Mouse (Mus musculus) neural tube, embryonic 10.5 days (tissue): ENCODE data around the gene Hspa4l.

Source experiments
- DNase-seq: peaks from one replicate; pipeline ENCODE4 v3.0.0-alpha.2; 2017; ENCODE audit warnings: low spot score; ENCODE audit errors: extremely low spot score

The Hspa4l gene

DNA sequence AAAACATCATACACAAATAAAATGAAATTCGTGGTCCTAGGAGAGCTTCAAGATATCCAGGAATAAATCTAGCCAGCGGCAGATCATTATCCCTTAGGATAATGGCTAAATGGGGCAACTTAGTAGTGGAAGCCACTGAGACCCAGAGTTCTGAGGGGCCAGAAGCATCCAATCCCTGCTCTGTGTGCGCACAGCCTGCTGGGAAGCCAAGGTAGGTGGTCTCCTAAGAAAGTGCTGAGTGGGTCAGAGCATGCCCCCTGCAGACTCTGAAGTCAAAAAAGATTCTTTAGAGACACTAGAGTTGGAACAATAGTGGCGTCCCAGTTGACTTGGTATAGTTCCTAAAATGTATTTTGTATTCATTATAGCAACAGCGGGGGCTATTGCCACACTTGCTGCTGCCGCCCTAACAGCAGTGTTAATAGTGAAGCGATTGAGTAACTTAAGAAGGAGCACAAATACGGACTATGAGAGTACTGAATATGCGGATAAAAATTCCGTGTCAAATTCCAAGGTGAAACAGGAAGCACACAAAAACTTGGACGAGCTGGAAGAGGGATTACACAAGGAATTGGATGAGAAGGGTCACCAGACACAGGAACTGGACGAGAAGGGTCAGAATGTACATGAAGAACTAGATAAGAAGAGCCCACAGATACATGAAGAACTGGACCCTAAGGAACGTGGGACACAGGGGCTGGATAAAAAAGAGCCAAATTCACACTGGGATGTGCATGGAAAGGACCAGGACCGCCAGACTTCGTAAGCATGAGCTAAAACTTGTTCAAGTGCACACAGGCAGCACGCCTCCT, at the start of gene Hspa4l:
Hspa4l (plus strand) TSS at position 472 of the 812 bp plus-strand sequence.
- peak; percentile 22 for DNase-seq

DNA sequence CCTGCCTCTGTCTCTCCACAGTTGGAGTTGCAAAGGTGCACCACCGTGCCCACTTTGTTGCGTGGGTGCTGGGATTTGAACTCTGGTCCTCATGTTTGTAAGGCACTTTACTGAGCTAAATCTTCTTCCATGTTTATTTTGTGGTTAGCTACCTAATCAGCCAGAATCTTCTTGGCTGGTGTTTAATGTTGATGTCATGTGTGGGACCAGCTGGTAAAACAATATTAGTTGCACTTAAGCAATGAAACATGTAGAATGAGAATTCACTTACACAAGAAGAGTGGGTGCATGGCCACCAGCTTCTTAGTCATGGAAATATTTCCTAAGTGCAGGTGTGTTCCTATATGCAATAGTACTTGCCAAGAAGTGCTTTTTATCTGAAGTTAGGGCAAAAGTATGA, 49.1 kb upstream of the Hspa4l start:
- DNase-seq, result no peak

DNA sequence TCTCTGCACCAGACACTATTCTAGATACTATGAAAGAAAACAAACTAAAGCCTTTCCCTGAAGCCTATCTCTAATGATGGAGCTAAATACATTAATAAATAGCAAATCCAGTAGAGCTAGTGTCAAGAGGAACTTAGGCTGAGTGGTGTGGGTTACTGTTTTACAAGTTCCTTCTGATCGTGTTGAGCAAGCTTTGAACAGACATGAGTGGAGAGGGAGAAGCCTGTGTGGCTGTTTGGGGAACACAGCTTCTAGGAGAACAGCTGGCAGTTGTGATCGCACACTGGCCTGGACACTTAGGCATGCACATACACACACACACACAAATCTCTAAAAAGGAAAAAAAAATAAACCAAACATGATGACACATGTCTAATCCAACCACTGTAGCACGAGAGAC, 45.5 kb upstream of the Hspa4l start:
- DNase-seq, result no peak

DNA sequence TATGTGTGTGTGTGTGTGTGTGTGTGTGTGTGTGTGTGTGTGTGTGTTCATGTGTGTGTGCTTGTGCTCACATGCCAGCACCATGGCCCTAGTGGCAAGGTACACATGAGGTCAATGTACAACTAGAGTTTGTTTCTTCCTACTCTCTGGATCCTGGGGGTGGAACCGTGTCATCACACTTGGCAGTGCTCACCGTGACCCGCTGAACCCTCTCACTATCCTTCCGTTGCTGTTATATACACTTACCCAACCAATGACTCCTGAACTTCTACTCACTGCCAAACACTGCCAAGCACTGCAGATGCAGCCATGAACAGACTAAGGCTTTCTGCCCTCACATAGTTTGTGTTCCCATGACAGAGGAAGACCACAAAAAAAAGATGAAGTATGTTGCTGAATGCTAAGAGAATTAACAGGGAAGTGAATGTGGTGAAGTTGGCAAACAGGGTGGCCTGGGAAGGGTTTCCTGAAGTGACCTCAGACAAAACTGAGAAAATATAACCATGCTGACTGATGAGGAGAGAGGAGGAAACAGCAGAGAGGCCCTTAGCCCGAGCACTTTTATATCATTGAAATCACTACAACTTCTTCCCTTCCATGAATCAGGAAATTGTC, 39.4 kb upstream of the Hspa4l start:
- DNase-seq, result no peak

DNA sequence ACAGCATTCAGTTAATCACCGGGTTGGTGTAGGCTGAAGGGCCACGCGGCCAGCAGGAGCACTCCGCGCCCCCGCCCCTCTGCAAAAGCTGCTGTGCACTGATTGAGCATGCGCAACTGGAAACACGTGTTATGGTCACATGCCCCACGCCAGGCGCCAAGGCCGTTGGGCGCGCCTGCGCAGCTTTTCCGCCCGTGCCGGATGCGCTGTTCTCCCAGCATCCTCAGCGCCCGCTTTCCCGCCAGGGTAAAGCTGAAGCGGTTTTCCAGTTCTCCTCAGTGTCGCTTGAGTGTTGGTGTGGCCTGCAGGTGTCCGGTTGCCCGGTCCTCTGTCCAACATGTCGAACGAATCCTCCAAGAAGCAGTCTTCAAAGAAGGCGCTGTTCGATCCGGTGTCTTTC, 35.6 kb upstream of the Hspa4l start, which contains the start of gene Slc25a31:
Slc25a31 (plus strand) TSS at position 201 of the 400 bp plus-strand sequence.
- DNase-seq, result no peak

DNA sequence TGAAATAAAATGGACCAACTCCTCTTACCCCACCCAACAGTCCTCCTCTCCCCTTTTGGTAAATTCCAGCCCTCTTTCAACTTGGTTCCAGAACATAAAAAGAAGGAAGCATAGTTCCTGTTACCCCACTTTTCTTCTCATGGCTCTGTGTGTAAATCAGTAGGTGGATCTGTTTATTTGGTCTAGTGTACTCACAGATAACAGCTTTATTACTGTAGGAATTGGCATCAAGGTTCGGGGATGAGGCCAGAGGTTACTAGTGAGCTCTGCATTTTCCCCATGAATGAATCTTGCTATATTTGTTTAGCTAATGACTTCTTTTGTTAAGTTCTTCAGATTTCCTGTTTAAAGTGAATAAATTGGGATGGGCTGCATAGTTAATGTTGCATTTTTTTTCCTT, 28.2 kb upstream of the Hspa4l start:
- DNase-seq, result no peak

DNA sequence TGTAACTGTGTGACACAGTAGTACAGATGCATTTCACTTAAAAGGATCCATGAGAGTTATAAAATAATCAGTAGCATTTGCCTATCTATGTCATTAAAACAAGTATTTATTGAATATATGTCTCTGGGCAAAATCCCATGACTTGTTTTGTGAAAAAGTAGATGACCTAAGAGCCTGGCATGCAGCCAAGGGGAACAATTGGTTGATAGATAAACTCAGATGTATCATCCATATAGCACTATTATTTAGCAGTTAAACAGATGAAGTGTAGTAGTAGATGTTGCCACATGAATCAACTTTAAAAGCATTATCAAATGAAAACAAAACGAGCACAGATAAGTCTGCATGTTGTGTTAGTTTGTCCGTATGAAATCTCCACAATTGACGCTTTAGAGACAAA, 25.3 kb upstream of the Hspa4l start:
- DNase-seq, result no peak

DNA sequence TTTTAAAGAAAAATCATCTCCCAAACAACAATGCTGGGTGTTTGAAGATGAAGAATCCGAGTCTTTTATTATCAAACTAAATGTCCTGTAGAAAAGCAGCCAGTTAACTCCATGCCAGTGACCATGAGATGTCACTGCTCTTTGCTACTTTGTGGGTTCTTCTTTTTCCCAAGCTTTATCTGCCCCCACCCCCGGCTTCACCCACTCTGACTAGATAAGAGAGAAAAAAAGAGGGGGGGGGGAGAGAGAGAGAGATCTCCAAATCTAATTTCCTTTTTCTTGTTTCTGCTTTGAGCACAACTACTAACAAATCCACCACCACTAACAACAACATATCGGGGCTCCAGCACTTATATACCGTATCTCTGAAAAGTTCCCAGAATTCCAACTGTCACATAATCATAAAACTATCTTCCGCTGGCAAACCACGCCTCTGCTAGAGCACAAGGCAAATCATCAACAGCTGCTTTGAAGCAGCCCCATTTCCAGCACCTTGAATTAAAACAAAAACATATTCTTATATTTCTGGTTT, 5.8 kb upstream of the Hspa4l start:
- DNase-seq, result no peak

DNA sequence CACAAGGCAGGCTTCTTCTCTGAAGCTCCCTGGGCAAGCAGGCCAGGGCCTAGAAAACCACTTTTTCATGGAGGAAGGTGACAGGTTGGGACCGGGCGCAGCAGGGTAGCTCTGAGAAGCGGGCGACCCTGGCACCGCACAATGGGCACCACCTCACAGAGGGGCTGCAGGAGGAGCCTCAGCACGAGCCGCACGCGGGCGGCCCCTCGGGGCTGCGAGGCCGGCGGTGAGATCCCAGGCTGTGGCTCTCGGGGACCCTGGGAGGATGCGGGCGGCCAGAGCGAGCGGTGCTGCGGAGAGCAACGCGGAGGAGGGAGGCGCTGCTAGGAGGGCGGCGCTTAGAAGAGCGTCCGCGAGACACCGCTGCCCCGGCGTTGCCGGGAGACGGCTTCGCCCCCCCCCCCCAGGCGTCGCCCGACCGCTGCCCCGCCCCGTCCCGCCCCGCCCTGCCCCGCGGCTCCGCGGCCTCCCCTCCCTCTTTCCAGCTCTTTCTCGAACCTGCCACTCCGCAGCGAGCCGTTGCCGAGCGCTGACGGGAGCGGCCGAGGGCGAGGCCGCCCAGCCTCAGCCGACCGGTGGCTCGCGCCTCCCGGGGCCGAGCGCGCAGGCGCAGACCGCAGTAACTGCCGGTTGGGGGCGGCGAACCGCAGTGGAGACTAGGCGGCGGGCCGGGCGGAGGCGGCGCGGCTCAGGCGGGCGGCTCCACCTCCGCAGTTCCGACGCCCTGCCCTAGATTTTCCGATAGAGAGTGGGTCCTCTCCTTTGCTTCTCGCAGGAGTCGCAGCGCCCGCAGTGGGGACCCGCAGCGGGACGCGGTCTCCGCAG, 753 bp downstream of the Hspa4l start:
- DNase-seq, result peak; percentile 92

DNA sequence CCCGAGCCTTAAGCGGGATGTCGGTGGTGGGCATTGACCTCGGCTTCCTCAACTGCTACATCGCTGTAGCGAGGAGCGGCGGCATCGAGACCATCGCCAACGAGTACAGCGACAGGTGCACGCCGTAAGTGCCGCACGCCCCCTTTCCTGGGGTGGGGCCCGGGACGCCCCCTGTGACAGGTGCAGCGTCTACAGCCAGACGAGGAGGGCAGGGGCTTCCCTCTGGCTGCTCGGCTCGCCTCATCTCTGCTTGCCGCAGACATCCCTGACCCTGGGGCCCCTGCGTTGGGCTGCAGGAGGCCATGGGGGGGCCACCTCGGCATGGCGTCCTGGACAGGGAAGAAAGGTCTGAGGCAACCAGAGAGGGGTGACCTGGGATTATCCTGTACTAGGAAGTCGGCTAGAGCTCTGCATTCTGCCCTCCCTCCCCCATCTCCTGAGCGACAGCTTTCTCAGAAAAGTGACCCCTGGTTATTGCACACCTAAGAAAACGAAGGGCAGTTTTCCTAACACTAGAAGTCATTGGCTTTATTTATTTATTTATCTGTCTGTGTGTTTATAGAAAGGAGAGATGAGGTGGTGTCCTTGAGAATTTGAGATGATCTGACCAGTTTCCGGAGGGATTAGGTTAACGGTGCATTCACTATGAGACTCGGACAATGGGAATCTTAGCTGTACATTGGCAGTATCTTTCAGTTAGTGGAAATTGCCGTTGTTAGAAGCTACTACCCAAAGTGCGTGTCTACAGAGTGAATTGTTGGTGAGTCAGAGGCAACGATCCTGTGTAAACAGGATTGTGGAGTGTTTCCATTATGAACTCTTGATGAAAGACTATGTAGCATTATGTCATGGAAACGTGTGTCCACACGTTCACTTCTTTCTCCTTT, 1.6 kb downstream of the Hspa4l start:
- peak; percentile 13 for DNase-seq

DNA sequence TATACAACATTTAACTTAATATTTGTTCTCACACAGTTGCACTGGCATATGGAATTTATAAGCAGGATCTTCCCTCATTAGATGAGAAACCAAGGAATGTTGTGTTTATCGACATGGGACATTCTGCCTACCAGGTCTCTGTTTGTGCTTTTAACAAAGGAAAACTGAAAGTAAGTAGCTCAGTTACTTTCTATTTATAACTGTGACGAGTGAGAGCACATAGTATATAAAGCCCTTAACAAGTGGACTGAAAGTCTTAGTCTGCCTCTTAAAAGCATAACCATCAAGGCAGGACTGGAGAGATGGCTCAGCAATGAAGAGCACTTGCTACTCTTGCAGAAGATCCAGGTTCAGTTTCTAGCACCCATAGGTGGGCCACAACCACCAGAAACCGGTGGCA, 16.5 kb downstream of the Hspa4l start:
- no peak for DNase-seq

DNA sequence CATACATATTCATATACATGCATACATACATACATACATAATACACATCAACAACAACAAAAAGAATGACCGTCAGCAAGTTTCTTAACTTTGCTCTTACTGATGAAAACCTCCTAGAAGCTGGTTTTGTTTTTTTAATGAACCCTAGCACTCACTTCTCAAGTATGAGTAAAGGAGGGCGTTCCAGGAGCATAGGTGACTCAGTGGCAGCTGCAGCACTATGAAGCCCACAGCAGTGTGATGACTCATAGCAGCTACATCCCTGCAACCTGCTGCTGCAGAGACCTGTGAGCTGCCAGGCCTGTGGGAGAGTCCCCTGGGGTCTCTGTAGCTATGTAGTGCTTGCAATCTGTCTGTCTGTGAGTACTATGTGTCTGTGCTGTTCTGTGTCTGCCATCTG, 17.0 kb downstream of the Hspa4l start:
- DNase-seq, result no peak

DNA sequence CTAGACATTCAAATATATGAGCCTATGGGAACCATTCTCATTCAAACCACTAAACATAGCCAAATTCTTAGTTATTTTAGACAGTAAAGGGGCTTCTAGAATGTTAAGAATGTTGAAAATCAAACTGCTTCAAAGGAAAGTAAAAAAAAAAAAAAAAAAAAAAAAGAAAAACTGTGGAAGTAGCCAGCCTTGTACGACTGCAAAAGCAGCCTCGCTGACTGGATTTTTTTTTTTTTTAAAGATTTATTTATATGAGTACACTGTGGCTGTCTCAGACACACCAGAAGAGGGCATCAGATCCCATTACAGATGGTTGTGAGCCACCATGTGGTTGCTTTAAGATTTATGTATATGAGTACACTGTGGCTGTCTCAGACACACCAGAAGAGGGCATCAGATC, 49.5 kb downstream of the Hspa4l start:
- DNase-seq, result no peak

DNA sequence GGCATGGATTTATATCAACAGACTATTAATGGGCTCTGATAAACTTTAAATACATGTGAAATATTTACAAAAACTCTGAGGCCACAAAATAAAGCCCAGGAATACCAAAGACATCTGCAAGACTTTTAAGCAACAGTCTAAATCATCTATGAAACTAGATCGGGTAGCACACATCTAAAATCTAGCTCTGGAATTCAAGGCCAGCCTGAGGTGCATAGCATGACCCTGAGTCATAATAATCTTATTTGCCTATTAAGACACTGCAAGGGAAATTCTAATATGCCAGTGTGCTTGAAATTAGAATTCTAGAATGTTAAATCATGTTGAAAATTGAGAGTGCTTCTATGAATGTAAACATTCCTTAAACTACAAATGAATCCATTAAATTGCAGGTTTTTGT, 53.8 kb downstream of the Hspa4l start:
- no peak for DNase-seq

DNA sequence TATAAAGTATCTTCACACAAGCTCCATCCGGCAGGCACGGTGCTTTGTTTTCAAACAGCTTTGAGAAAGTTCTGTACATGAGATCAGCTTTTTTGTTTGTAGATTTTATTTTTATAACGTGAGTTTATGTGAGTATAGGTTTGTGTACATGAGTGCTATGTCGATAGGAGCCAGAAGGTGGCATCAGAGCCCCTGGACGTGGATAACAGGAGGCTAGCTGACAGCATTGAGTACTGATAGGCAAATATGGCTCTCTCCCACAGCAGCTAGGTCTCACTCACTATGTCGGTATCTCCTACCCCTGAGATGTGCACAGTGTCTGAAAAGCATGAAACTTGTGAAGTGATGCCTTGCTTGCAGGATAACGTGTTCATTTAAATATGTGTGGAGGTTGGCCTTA, 54.2 kb downstream of the Hspa4l start:
- DNase-seq, result peak; percentile 42

DNA sequence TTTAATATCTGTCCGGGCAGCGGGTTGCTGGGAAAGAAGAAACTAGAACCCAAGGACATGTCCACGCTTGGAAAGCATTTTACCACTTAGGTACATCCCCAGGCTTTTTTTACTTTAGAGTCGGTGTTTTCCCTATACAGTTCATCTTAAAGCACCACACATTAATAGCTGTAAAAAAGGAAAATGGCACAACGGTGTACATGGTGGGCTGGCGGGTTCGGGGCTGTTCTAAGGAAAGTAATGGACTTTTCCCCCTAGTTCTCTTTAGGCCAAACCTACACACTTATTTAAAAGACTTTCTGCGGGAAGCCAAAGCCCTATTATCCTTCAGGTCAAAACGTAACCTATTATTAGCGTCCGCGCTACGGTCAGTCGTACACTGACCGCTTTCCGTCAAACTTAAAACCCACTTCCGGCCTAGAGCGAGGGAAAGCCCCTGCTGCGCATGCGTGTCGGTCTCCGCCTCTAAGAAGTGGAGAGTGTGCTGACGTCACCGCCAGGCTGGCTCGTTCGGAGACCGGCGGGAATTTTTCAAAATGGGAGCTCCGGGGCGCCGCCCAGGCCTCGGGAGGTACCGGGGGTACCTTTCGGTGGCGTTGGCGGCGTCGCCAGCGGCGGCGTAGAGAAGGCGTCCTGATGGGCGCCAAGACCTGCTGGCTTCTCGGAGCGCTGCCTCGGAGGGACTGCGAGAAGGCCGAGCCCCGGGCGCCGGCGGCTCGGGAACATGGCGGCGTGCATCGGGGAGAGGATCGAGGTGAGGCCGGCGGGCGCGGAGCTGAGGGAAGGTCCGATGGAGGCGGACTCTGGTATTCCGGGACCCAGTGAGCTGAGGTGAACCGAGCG, 55.5 kb downstream of the Hspa4l start, which contains the start of gene Plk4:
Plk4 (plus strand) TSS at position 490 of the 843 bp plus-strand sequence.
- peak; percentile 96 for DNase-seq

DNA sequence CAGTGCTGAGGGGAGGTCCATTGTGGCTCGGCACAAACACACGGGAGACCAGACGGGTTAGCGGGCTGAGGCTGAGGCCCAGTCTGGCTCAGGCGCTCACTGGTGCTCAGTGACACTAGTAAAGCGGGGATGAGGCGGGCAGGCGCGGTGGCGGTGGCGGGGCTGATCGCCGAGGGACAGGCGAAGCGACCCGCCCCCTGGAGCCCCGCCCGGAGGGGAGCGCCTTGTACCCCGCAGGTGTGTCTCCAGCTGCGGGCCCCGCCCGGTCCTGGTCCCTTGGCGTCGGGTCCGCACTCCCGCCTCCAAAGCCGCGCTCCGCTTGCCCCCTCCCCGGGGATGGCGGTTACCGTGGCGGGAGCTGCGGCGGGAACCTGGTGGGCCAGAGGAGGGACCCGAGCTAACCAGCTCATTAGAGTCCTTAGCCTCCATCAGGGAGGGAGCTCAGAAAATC, 56.1 kb downstream of the Hspa4l start:
- no peak for DNase-seq

DNA sequence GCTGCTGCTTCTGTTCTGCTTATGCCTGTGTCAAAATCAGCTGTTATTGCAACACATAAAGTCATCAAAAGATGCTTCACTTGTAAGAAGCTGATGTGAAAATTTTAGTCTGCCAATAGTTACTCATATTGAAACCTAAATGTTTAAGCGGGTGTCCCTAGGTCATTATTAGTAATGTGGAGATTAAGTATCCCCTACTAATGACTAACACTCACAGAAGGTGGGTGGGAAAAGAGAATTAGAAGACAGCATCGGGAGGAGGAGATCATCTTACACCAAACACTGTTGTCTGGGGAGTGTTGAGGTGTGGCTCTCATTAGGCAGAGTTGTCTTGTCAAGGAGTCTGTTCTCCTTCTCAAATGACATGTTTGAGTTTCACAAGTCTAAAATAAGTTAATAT, 62.6 kb downstream of the Hspa4l start:
- no peak for DNase-seq

DNA sequence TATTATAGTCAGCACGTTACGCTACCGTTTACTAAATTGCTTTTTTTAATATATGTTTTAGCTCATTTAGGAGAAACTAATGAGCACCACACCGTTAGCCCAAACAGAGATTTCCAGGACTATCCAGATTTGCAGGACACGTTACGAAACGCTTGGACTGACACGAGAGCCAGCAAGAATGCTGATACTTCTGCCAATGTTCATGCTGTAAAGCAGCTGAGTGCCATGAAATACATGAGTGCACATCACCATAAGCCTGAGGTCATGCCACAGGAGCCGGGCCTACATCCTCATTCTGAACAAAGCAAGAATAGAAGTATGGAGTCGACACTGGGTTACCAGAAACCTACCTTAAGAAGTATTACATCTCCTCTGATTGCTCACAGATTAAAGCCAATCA, 64.4 kb downstream of the Hspa4l start:
- DNase-seq, result no peak

DNA sequence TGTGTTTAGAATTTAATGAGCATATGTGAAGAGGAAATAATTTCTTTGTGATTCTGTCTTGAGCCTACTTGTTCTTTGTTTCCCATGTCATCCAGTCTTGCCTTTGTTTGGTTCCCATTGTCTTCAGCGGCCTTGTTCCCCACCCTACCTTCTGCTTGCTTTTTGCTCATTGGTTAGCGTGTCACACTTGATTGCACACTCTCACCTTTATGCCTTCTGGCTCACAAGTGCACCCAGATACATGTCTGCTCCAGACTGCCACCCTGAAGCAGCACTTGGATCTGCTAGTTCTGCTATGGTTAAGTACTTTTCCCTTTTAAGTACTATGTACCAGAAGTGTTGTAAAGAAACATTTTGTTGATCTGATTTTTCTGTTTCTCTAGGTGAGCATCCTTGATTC, 65.6 kb downstream of the Hspa4l start:
- DNase-seq, result no peak
